Mouse (Mus musculus) midbrain, embryonic 10.5 days (tissue): Measurements from ENCODE around the gene Golt1b. TPM values are rescaled to one million over a fixed set of nuclear protein-coding genes. Genes with fewer than 3 reads are reported as not detected.

ENCODE experiments used
- polyA plus RNA-seq: library from polyadenylated mRNA; unstranded; fragments of >200 nt; fragmentation: Nextera tagmentation; extraction: Ambion mirVana; gene quantifications from 2 replicates; pipeline ENCODE4 v1.2.1, GENCODE M21; 2016

Gene Golt1b
- polyA plus RNA-seq, 1 experiment from 2014 or later: 124 TPM

Other genes with a start within 250 kb of the Golt1b start
- not detected in 2 replicates for gene Slco1a6, start 178.7 kb upstream of the Golt1b start, polyA plus RNA-seq
- gene Iapp, start 88.8 kb upstream of the Golt1b start, polyA plus RNA-seq: 0.62 and 1.7 TPM in 2 replicates
- 0.47 and 0.77 TPM in 2 replicates for gene Slco1a5, start 64.2 kb upstream of the Golt1b start, polyA plus RNA-seq
- gene Pyroxd1, start 41.6 kb upstream of the Golt1b start, polyA plus RNA-seq: 21.5 and 21.9 TPM in 2 replicates
- 40.1 and 41.4 TPM in 2 replicates for gene Recql, start 134 bp upstream of the Golt1b start, polyA plus RNA-seq
- 0.79 and 1.6 TPM in 2 replicates for gene Spx, start 26.2 kb downstream of the Golt1b start, polyA plus RNA-seq
- 0.07 and 0.11 TPM in 2 replicates for gene Gys2, start 85.9 kb downstream of the Golt1b start, polyA plus RNA-seq
- gene Ldhb, start 120.7 kb downstream of the Golt1b start, polyA plus RNA-seq: 324 and 380 TPM in 2 replicates
- 2.2 and 5.2 TPM in 2 replicates for gene Kcnj8, start 184.4 kb downstream of the Golt1b start, polyA plus RNA-seq